Mouse (Mus musculus) kidney, embryonic 15.5 days (tissue): ENCODE data around the gene Dhx40. TPM values are rescaled to one million over a fixed set of nuclear protein-coding genes. Genes with fewer than 3 reads are reported as not detected.

ENCODE experiments used
- ATAC-seq: fragments of 200-750 bp; cut with Nextera tagmentation; replicated peaks from 2 replicates; pipeline ENCODE4 v1.8.0; 2017; ENCODE audit warnings: moderate TSS enrichment; ENCODE audit not compliant: low FRiP score
- H3K27ac ChIP-seq: fragments of 300-500 bp; sonication (generic); 2 replicates; pipeline ENCODE4 v1.5.1; 2015; ENCODE audit warnings: mild to moderate bottlenecking, inconsistent platforms
- H3K27me3 ChIP-seq: fragments of 300-500 bp; sonication (generic); 2 replicates; pipeline ENCODE4 v1.6.1; 2015; ENCODE audit warnings: inconsistent platforms
- H3K36me3 ChIP-seq: fragments of 300-500 bp; sonication (generic); 2 replicates; pipeline ENCODE4 v1.6.1; 2015; ENCODE audit warnings: inconsistent platforms
- H3K4me1 ChIP-seq: fragments of 300-500 bp; sonication (generic); 2 replicates; pipeline ENCODE4 v1.6.1; 2015; ENCODE audit warnings: inconsistent platforms
- H3K4me2 ChIP-seq: fragments of 300-500 bp; sonication (generic); 2 replicates; pipeline ENCODE4 v1.6.1; 2015; ENCODE audit warnings: moderate library complexity, mild to moderate bottlenecking, inconsistent platforms
- H3K4me3 ChIP-seq: fragments of 300-500 bp; sonication (generic); replicated peaks from 2 replicates; pipeline ENCODE4 v1.5.1; 2015; ENCODE audit warnings: mild to moderate bottlenecking, inconsistent platforms
- H3K9ac ChIP-seq: fragments of 300-500 bp; sonication (generic); 2 replicates; pipeline ENCODE4 v1.6.1; 2015; ENCODE audit warnings: mild to moderate bottlenecking, inconsistent platforms
- H3K9me3 ChIP-seq: fragments of 300-500 bp; sonication (generic); replicated peaks from 2 replicates; pipeline ENCODE4 v1.6.1; 2016; ENCODE audit warnings: inconsistent platforms
- WGBS: fragments of 180-500 bp; shearing (Covaris S2); methylation state at CpG from one replicate; pipeline ENCODE4 v1.1.7; 2015; ENCODE audit warnings: mixed read lengths; 5-methylcytosine and 5-hydroxymethylcytosine counted together
- polyA plus RNA-seq: library from polyadenylated mRNA; unstranded; fragments of >200 nt; fragmentation: Nextera tagmentation; extraction: Ambion mirVana; gene quantifications from 2 replicates; pipeline ENCODE4 v1.2.1, GENCODE M21; 2015

Dhx40 gene
- polyA plus RNA-seq, 1 experiment from 2014 or later, result 33.4 TPM

DNA sequence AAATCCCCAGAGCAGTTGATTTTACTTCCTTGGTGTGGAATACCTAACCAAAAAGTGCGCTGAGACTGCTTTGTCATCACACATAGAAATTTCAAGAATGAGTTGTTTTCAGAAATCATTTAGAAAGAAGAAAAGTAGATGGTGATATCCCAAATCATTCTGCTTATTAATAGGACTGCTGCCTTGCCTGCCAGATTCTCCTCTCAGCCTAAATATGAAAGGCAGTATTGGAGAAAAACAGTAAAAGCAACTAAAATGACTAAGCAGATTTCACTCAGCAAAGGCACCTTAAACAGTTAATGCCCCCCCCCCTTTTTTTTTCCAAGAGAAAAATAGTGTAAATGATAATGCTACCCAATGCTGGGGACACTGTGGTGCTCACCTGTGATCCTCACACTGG is 48.3 kb downstream of the Dhx40 start:
- H3K4me3 ChIP-seq, result no peak overlapping the region
- no peak for ATAC-seq
- H3K4me2 ChIP-seq, result no peak overlapping the region
- no peaks in the 10 kb centered on the region for H3K36me3 ChIP-seq
- 95% methylated on average over 1 of the region's 1 CpGs for WGBS
- H3K27ac ChIP-seq, result no peak overlapping the region
- H3K9ac ChIP-seq, result no peak overlapping the region
- no peaks in the 10 kb centered on the region for H3K9me3 ChIP-seq
- H3K4me1 ChIP-seq, result peaks cover 21% of the 10 kb centered on the region
- H3K27me3 ChIP-seq, result no peaks in the 10 kb centered on the region

DNA sequence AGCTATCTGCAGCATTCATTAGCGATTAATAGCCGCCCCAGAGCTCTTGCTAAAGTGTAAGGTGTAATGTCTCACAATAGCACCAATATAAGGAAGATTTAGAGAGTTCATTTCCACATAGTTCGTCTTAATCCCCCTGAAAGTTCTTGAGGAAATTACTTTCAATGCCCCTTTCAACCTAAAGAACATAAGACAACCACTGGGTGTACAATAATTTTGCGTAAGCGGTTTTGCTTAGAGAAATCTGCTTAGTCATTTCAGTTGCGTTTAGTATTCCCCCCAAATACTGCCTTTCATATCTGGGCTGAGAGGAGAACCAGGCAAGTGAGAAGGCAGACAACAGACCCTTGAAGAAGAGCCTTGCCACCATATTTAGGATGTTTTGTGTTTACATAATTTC is 49.0 kb downstream of the Dhx40 start:
- peak overlapping the region; percentile 99 for H3K27ac ChIP-seq
- no peaks in the 10 kb centered on the region for H3K27me3 ChIP-seq
- H3K9ac ChIP-seq, result peak overlapping the region; percentile 87
- H3K4me3 ChIP-seq, result peak overlapping the region; percentile 99
- H3K4me1 ChIP-seq, result peaks cover 25% of the 10 kb centered on the region
- peak overlapping the region; percentile 68 for H3K4me2 ChIP-seq
- 31% methylated on average over 6 of the region's 6 CpGs for WGBS
- ATAC-seq, result no peak
- H3K9me3 ChIP-seq, result no peaks in the 10 kb centered on the region
- no peaks in the 10 kb centered on the region for H3K36me3 ChIP-seq

DNA sequence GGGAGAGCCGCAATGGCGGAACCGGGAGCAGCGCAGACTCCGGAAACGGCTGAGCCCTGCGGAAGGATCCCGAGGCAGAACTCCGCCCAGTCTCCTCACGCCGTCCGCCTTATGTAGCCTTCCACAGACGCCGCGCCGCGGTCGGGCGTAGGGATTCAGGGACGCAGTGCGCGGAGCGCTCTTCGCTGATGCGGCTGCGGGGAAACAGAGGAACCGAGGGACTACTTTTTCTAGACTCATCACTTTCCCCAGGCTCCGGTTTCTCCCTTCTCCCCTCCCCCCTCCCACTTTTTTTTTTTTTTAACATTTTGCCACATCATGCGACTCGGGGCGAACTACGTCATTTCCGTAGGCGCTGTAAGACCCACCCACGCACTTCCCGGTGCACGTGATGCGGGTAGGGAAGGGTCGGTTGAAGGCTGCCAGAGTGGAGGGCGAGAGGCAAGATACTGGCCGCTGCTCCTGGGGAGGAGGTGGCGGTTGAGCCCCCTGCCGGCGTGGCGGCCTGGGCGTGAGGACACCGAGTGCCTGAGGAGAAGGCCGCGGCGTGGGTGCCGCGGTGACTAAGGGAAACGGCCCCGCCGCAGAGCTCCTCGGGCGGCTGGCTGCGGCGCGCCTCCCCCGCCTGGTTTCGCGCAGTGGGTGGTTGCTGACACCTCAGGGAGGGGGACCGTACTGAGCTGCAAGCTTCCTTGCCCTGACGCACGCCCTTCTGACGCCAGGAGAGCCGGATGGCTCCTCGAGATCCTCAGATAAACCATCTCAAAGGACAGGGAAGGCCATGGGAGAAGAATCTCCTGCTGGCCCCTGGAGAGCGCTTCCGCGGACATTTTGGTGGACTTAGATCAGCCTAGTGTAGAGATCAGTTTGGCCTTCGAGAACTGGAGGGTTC is 49.8 kb downstream of the Dhx40 start, which contains the start of gene Cltc:
Gene Cltc, minus strand, starts transcription at position 86 of the 892 bp plus-strand sequence.
- Histone ChIP-seq H3K4me3 (peak within 1 kb of the TSS; percentile 99), H3K36me3 (no peaks in the 10 kb centered on the region), H3K4me1 (peaks cover 26% of the 10 kb centered on the region), H3K9me3 (no peaks in the 10 kb centered on the region), H3K4me2 (peak within 1 kb of the TSS; percentile 73), H3K27ac (peak within 1 kb of the TSS; percentile 99), H3K27me3 (no peaks in the 10 kb centered on the region), H3K9ac (peak within 1 kb of the TSS; percentile 98)
- peak; percentile 94 for ATAC-seq
- under 1% methylated on average over 73 of the region's 73 CpGs for WGBS

GRCm38 (mm10) chr11:86757142-86757479 is 50.4 kb downstream of the Dhx40 start:
- peak overlapping the region; percentile 73 for H3K4me2 ChIP-seq
- H3K27me3 ChIP-seq, result no peaks in the 10 kb centered on the region
- no peaks in the 10 kb centered on the region for H3K36me3 ChIP-seq
- WGBS, result 1% methylated on average over 18 of the region's 18 CpGs
- peak; percentile 73 for ATAC-seq
- no peaks in the 10 kb centered on the region for H3K9me3 ChIP-seq
- peak overlapping the region; percentile 99 for H3K27ac ChIP-seq
- peak overlapping the region; percentile 99 for H3K4me3 ChIP-seq
- H3K9ac ChIP-seq, result peak overlapping the region; percentile 98
- peaks cover 32% of the 10 kb centered on the region for H3K4me1 ChIP-seq

- 0 out of 2 replicates have a peak, but pooled peaks have one; percentile 10 for ATAC-seq
- Histone ChIP-seq H3K27ac (peak overlapping the region; percentile 99), H3K9ac (peak overlapping the region; percentile 98), H3K36me3 (no peaks in the 10 kb centered on the region), H3K4me1 (peaks cover 33% of the 10 kb centered on the region), H3K4me3 (peak overlapping the region; percentile 99), H3K4me2 (peak overlapping the region; percentile 73), H3K27me3 (no peaks in the 10 kb centered on the region), H3K9me3 (no peaks in the 10 kb centered on the region)
- 1% methylated on average over 31 of the region's 31 CpGs for WGBS
Measured at GRCm38 (mm10) chr11:86756156-86757141, 51.1 kb downstream of the Dhx40 start.

GRCm38 (mm10) chr11:86752404-86752803 is 55.1 kb downstream of the Dhx40 start:
- no peaks in the 10 kb centered on the region for H3K36me3 ChIP-seq
- no peak for ATAC-seq
- H3K4me2 ChIP-seq, result no peak overlapping the region
- H3K4me1 ChIP-seq, result peaks cover 39% of the 10 kb centered on the region
- no peak overlapping the region for H3K27ac ChIP-seq
- H3K9ac ChIP-seq, result no peak overlapping the region
- H3K4me3 ChIP-seq, result no peak overlapping the region
- no peaks in the 10 kb centered on the region for H3K9me3 ChIP-seq
- no peaks in the 10 kb centered on the region for H3K27me3 ChIP-seq

GRCm38 (mm10) chr11:86751010-86751409 is 56.5 kb downstream of the Dhx40 start:
- no peaks in the 10 kb centered on the region for H3K36me3 ChIP-seq
- H3K9ac ChIP-seq, result no peak overlapping the region
- 93% methylated on average over 1 of the region's 1 CpGs for WGBS

GRCm38 (mm10) chr11:86749776-86750423 is 57.6 kb downstream of the Dhx40 start:
- H3K4me3 ChIP-seq, result no peak overlapping the region
- 80% methylated on average over 3 of the region's 3 CpGs for WGBS
- H3K4me1 ChIP-seq, result peaks cover 47% of the 10 kb centered on the region
- H3K36me3 ChIP-seq, result no peaks in the 10 kb centered on the region
- no peak for ATAC-seq
- no peaks in the 10 kb centered on the region for H3K27me3 ChIP-seq
- H3K27ac ChIP-seq, result 0 out of 2 replicates have a peak overlapping the region, but pooled peaks have one; percentile 57
- no peak overlapping the region for H3K4me2 ChIP-seq
- no peak overlapping the region for H3K9ac ChIP-seq
- no peaks in the 10 kb centered on the region for H3K9me3 ChIP-seq

More at GRCm38 (mm10) chr11:86751010-86751409, 56.5 kb downstream of the Dhx40 start:
- Histone ChIP-seq H3K4me3 (no peak overlapping the region), H3K4me1 (peaks cover 43% of the 10 kb centered on the region), H3K4me2 (no peak overlapping the region), H3K27me3 (no peaks in the 10 kb centered on the region), H3K9me3 (no peaks in the 10 kb centered on the region), H3K27ac (no peak overlapping the region)
- no peak for ATAC-seq

- no peak overlapping the region for H3K27ac ChIP-seq
- 0 out of 2 replicates have a peak, but pooled peaks cover 5% of the 10 kb centered on the region for H3K36me3 ChIP-seq
- ATAC-seq, result no peak
- no peaks in the 10 kb centered on the region for H3K9me3 ChIP-seq
- H3K4me2 ChIP-seq, result no peak overlapping the region
- H3K27me3 ChIP-seq, result no peaks in the 10 kb centered on the region
- H3K4me3 ChIP-seq, result no peak overlapping the region
- WGBS, result 59% methylated on average over 3 of the region's 3 CpGs
- no peak overlapping the region for H3K9ac ChIP-seq
- peaks cover 38% of the 10 kb centered on the region for H3K4me1 ChIP-seq
Measured at GRCm38 (mm10) chr11:86745634-86746404, 61.7 kb downstream of the Dhx40 start.

DNA sequence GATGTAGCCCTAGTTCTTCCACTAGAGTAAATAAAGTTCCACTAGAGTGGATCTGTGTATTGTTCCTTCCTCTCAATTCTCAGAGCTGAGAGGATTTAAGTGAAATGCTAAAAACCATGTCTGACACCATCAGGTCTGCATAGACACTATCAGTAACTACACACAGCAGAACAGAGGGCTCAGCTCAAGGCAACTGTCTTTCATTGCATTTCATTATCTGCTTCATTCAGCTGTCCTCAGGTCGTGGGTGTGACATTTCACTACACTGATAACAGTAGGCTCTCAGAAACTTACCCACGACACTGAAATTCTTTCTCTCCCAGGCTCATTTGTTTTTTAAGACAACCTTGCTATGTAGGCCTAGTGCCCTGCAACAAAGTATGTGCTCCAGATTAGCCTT is 64.9 kb downstream of the Dhx40 start:
- ATAC-seq, result 0 out of 2 replicates have a peak, but pooled peaks have one; percentile 60
- WGBS, result 61% methylated on average over 2 of the region's 2 CpGs
- no peak overlapping the region for H3K9ac ChIP-seq
- H3K27ac ChIP-seq, result no peak overlapping the region; the same call in 1 of the 2 replicates
- no peaks in the 10 kb centered on the region for H3K9me3 ChIP-seq
- no peak overlapping the region for H3K4me2 ChIP-seq
- peaks cover 26% of the 10 kb centered on the region for H3K4me1 ChIP-seq
- H3K4me3 ChIP-seq, result no peak overlapping the region
- H3K36me3 ChIP-seq, result 0 out of 2 replicates have a peak, but pooled peaks cover 5% of the 10 kb centered on the region
- no peaks in the 10 kb centered on the region for H3K27me3 ChIP-seq

DNA sequence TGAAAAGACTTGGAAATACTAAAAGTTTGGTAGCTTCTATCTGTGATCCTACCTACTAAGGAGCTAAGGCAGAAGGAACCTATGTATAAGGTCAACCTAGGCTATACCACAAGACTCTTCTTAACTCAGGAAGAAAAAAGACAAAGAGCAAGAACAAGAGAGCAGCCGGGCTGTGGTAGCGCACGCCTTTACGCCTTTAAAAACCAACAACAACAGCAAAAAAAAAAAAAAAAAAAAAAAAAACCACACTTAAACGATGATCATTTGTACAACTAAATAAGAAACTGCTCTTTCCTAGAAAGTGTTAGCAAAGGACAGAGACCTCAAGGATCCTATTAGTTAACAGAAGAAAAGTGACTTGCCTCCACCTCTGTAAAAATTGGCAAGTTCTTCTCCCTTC is 66.0 kb downstream of the Dhx40 start:
- Histone ChIP-seq H3K9me3 (no peaks in the 10 kb centered on the region), H3K36me3 (0 out of 2 replicates have a peak, but pooled peaks cover 5% of the 10 kb centered on the region), H3K4me1 (peaks cover 24% of the 10 kb centered on the region), H3K27ac (no peak overlapping the region), H3K27me3 (no peaks in the 10 kb centered on the region), H3K4me3 (no peak overlapping the region), H3K4me2 (no peak overlapping the region), H3K9ac (no peak overlapping the region)
- 93% methylated on average over 5 of the region's 5 CpGs for WGBS
- ATAC-seq, result no peak
